Mouse (Mus musculus) liver, embryonic 14 days (tissue): ENCODE measurements around the gene Gm10112. TPM values are rescaled to one million over a fixed set of nuclear protein-coding genes. Genes with fewer than 3 reads are reported as not detected.

Source experiments
- polyA plus RNA-seq: library from polyadenylated mRNA; depleted of rRNA; stranded (reverse); fragments of >200 nt; gene quantifications from 2 replicates; pipeline ENCODE4 v1.2.3, GENCODE M21; 2012; rRNA removed

The Gm10112 gene
- polyA plus RNA-seq, result not detected in 2 replicates

GRCm38 (mm10) chrX:111168040-111168439, at the start of gene Gm10112:
Gene Gm10112, plus strand, starts transcription at chrX:111168340.

Other genes starting within 250 kb of the Gm10112 start
- gene Cylc1, start 57.9 kb upstream of the Gm10112 start, polyA plus RNA-seq, result not detected in 2 replicates